Mouse (Mus musculus) embryonic fibroblast, embryonic 13.5 days (primary cell): ENCODE measurements around the gene Qrich1.

Experiments
- CTCF ChIP-seq: IDR thresholded peaks from 2 replicates; pipeline ENCODE4 v1.5.1; 2011; ENCODE audit warnings: mild to moderate bottlenecking, control low read depth, low read length, moderate library complexity, borderline replicate concordance; ENCODE audit not compliant: insufficient read depth
- POLR2A ChIP-seq: IDR thresholded peaks from 2 replicates; pipeline ENCODE4 v1.6.1; 2011; ENCODE audit warnings: low read depth, mild to moderate bottlenecking, control low read depth, low read length, moderate library complexity

GRCm38 (mm10) chr9:108494146-108494825, 22.3 kb upstream of the Qrich1 start:
- no peak for TF ChIP-seq CTCF
- no peak for TF ChIP-seq POLR2A
